Mouse (Mus musculus) ES-Bruce4 (cell line): ENCODE results near the gene Ugt1a6b. TPM values are rescaled to one million over a fixed set of nuclear protein-coding genes. Genes with fewer than 3 reads are reported as not detected.

Experiments used
- H3K27ac ChIP-seq: 2 replicates; pipeline ENCODE4 v1.5.1; 2012; ENCODE audit warnings: low read length, inconsistent platforms; ENCODE audit not compliant: insufficient read depth
- H3K27me3 ChIP-seq: 2 replicates; pipeline ENCODE4 v1.6.1; 2012; ENCODE audit warnings: mild to moderate bottlenecking, low read length, inconsistent platforms; ENCODE audit not compliant: control insufficient read depth, poor library complexity, insufficient read depth, severe bottlenecking
- H3K36me3 ChIP-seq: 2 replicates; pipeline ENCODE4 v1.6.1; 2012; ENCODE audit warnings: inconsistent platforms, mild to moderate bottlenecking, low read length, moderate library complexity; ENCODE audit not compliant: control insufficient read depth, poor library complexity, insufficient read depth, severe bottlenecking
- H3K4me1 ChIP-seq: one replicate; pipeline ENCODE4 v1.8.1; 2011; ENCODE audit warnings: low read length; ENCODE audit not compliant: control insufficient read depth, insufficient read depth
- H3K4me3 ChIP-seq: 2 replicates; pipeline ENCODE4 v1.5.1; 2011; ENCODE audit warnings: low read depth, mild to moderate bottlenecking, low read length
- H3K9ac ChIP-seq: 2 replicates; pipeline ENCODE4 v1.6.1; 2012; ENCODE audit warnings: low read depth, mild to moderate bottlenecking, inconsistent platforms; ENCODE audit not compliant: poor library complexity, severe bottlenecking
- H3K9me3 ChIP-seq: replicated peaks from 2 replicates; pipeline ENCODE4 v1.6.1; 2012; ENCODE audit warnings: mild to moderate bottlenecking, low read length, inconsistent platforms; ENCODE audit not compliant: control insufficient read depth, poor library complexity, insufficient read depth, severe bottlenecking
- CTCF ChIP-seq: IDR thresholded peaks from one replicate; pipeline ENCODE4 v1.8.1; 2011; ENCODE audit warnings: low read depth, low read length
- EP300 ChIP-seq: IDR thresholded peaks from 2 replicates; pipeline ENCODE4 v1.6.1; 2011; ENCODE audit warnings: low read depth, low read length; ENCODE audit not compliant: insufficient read depth
- POLR2A ChIP-seq: IDR thresholded peaks from one replicate; pipeline ENCODE4 v1.8.1; 2011; ENCODE audit warnings: low read length; ENCODE audit not compliant: insufficient read depth
- polyA plus RNA-seq: library from polyadenylated mRNA; stranded (reverse); fragments of >200 nt; gene quantifications from 2 replicates; pipeline ENCODE4 v1.2.4, GENCODE M21; 2011; ENCODE audit warnings: low read depth; ENCODE audit not compliant: missing spikeins, insufficient read depth, insufficient read length

Gene Ugt1a6b
- polyA plus RNA-seq, 1 experiment = not detected

- no peaks in the 10 kb centered on the region for H3K9me3 ChIP-seq
- H3K36me3 ChIP-seq = no peaks in the 10 kb centered on the region
- TF ChIP-seq CTCF = no peak
- TF ChIP-seq EP300 = no peak
- TF ChIP-seq POLR2A = no peak
- H3K4me1 ChIP-seq = no peaks in the 10 kb centered on the region
- no peak overlapping the region for H3K9ac ChIP-seq
- H3K27ac ChIP-seq = no peak overlapping the region
- H3K27me3 ChIP-seq = no peaks in the 10 kb centered on the region
- H3K4me3 ChIP-seq = no peak overlapping the region
Measured at GRCm38 (mm10) chr1:88240072-88240471, 137.0 kb downstream of the Ugt1a6b start.

GRCm38 (mm10) chr1:88240579-88240978 is 137.5 kb downstream of the Ugt1a6b start:
- H3K4me1 ChIP-seq = no peaks in the 10 kb centered on the region
- H3K27ac ChIP-seq = no peak overlapping the region
- no peak overlapping the region for H3K4me3 ChIP-seq
- no peaks in the 10 kb centered on the region for H3K27me3 ChIP-seq
- no peaks in the 10 kb centered on the region for H3K36me3 ChIP-seq
- H3K9me3 ChIP-seq = no peaks in the 10 kb centered on the region
- no peak overlapping the region for H3K9ac ChIP-seq
- TF ChIP-seq CTCF = no peak
- no peak for TF ChIP-seq POLR2A
- TF ChIP-seq EP300 = no peak

- Histone ChIP-seq H3K36me3 (no peaks in the 10 kb centered on the region), H3K9ac (no peak overlapping the region), H3K9me3 (no peaks in the 10 kb centered on the region), H3K27me3 (no peaks in the 10 kb centered on the region), H3K4me3 (no peak overlapping the region), H3K27ac (no peak overlapping the region), H3K4me1 (no peaks in the 10 kb centered on the region)
- TF ChIP-seq CTCF (no peak), POLR2A (no peak), EP300 (no peak)
Measured at GRCm38 (mm10) chr1:88243861-88244260, 140.8 kb downstream of the Ugt1a6b start.

GRCm38 (mm10) chr1:88245881-88246280 is 142.8 kb downstream of the Ugt1a6b start:
- no peak overlapping the region for H3K9ac ChIP-seq
- no peak overlapping the region for H3K27ac ChIP-seq
- H3K4me1 ChIP-seq = no peaks in the 10 kb centered on the region
- H3K36me3 ChIP-seq = no peaks in the 10 kb centered on the region
- TF ChIP-seq POLR2A = no peak
- no peak for TF ChIP-seq EP300
- no peak for TF ChIP-seq CTCF
- H3K27me3 ChIP-seq = no peaks in the 10 kb centered on the region
- H3K4me3 ChIP-seq = no peak overlapping the region
- no peaks in the 10 kb centered on the region for H3K9me3 ChIP-seq

- Histone ChIP-seq H3K27me3 (no peaks in the 10 kb centered on the region), H3K27ac (no peak overlapping the region), H3K4me3 (no peak overlapping the region), H3K4me1 (no peaks in the 10 kb centered on the region), H3K9ac (no peak overlapping the region), H3K36me3 (no peaks in the 10 kb centered on the region), H3K9me3 (no peaks in the 10 kb centered on the region)
- TF ChIP-seq EP300 (no peak), CTCF (no peak)
Measured at GRCm38 (mm10) chr1:88246386-88246785, 143.3 kb downstream of the Ugt1a6b start.

- H3K9ac ChIP-seq = no peak overlapping the region
- H3K27ac ChIP-seq = no peak overlapping the region
- TF ChIP-seq EP300 (no peak), CTCF (no peak), POLR2A (no peak)
- H3K27me3 ChIP-seq = no peaks in the 10 kb centered on the region
- H3K4me1 ChIP-seq = no peaks in the 10 kb centered on the region
- no peaks in the 10 kb centered on the region for H3K36me3 ChIP-seq
- H3K9me3 ChIP-seq = no peaks in the 10 kb centered on the region
- H3K4me3 ChIP-seq = no peak overlapping the region
Measured at GRCm38 (mm10) chr1:88247660-88248059, 144.6 kb downstream of the Ugt1a6b start.
